ENCODE assay signal across 13 mouse cellular contexts in the genomic region with DNA sequence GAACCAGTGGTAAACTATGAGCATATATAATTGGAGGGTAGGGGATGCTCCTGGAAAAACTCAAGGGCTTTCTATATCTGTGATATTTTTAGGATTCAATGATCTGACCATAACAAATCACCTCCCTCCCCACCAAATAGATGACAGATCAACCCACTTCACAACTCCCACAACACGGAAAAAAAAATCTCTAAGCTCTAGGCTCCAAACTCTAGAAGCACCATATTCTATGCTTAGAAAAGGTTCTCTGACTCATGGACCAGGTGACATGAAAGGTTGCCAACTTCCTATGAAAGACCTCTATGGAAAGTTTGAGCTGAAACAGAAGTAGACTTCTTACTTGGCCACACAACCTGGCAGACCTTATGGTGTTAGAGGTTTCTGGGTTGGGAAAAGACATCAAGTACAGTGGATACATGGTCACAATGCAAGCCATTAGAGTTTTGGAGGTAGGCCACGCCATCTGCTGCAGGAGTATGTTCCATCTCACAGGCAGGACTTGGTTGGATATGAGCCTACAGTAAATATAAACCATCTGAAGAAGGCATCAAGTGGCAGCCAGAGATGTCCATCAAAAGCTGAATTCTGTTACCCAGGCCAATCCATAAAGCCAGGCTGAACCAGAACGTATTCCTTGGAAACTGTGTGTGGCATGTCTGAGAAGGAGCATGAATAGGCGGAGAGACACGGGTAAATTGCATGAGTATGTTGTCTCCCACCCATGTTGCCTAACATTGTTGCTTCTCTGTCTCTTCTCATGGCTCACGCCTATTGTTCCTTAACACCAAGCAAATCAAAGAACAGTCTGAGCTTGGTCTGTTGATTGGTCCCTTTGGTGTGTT.
DNase-seq lines count a peak whose midpoint lies in the region; ATAC-seq and TF ChIP-seq lines count a peak whose summit lies in the region.
"Had no signal": no experiment of that assay in that cellular context is flagged by ENCODE, and none has a peak within 500 bp of the region (broad histone marks: within the 10 kb centered on the region; RNA-seq: fewer than 3 reads in every experiment).

No protein-coding gene starts in this region.

- peak; percentile 14 for DNase-seq in embryonic facial prominence, embryonic 14.5 days (ENCODE audit: low spot score)
- DNase-seq in embryonic facial prominence, embryonic 10.5 days (ENCODE audit: low spot score), result no peak
- DNase-seq in right cerebral cortex, adult 18-20 months, result peak; percentile 56
- DNase-seq in right cerebral cortex, postnatal 14 days, result no peak
- DNase-seq in left cerebral cortex, adult 2 months (ENCODE audit: extremely low spot score in 1 of 2, low spot score in 2 of 2), result peak in 1 of 2 experiments; percentile 32
- no peak for DNase-seq in gastrocnemius, postnatal 36 days
- DNase-seq in hindbrain, postnatal 0 days (ENCODE audit: low spot score), result no peak
- DNase-seq: adrenal gland, postnatal 10 days; kidney, adult 2 months; liver; spleen, adult 18-20 months had no signal

- no peak for TF ChIP-seq CTCF in left cerebral cortex, adult 2 months (IDR thresholded peaks at IDR 0.05)
- no peak for TF ChIP-seq CTCF in hindbrain, postnatal 0 days (IDR thresholded peaks at IDR 0.05; ENCODE audit: low read depth)
- TF ChIP-seq CTCF in intestine, postnatal 0 days (IDR thresholded peaks at IDR 0.05; ENCODE audit: low read depth), result no peak

- no peaks in the 10 kb centered on the region for H3K4me1 ChIP-seq in embryonic facial prominence, embryonic 14.5 days (ENCODE audit: control insufficient read depth, insufficient read depth, low read length)
- no peaks in the 10 kb centered on the region for H3K4me1 ChIP-seq in embryonic facial prominence, embryonic 10.5 days
- no peaks in the 10 kb centered on the region for H3K4me1 ChIP-seq in hindbrain, postnatal 0 days (ENCODE audit: insufficient read depth, low read length)
- no peaks in the 10 kb centered on the region for H3K4me1 ChIP-seq in intestine, postnatal 0 days (replicated peaks; ENCODE audit: control insufficient read depth, insufficient read depth, low read length)

- no peaks in the 10 kb centered on the region for H3K36me3 ChIP-seq in embryonic facial prominence, embryonic 14.5 days (ENCODE audit: control insufficient read depth, insufficient read depth, low read length)
- H3K36me3 ChIP-seq in embryonic facial prominence, embryonic 10.5 days (replicated peaks), result no peaks in the 10 kb centered on the region
- no peaks in the 10 kb centered on the region for H3K36me3 ChIP-seq in hindbrain, postnatal 0 days (ENCODE audit: insufficient read depth, low read length)
- H3K36me3 ChIP-seq in intestine, postnatal 0 days (ENCODE audit: control insufficient read depth, insufficient read depth), result no peaks in the 10 kb centered on the region

- no peak overlapping the region for H3K27ac ChIP-seq in embryonic facial prominence, embryonic 14.5 days (replicated peaks; ENCODE audit: low read depth, low read length)
- no peak overlapping the region for H3K27ac ChIP-seq in embryonic facial prominence, embryonic 10.5 days (replicated peaks)
- H3K27ac ChIP-seq in left cerebral cortex, adult 2 months, result peak overlapping the region; percentile 32; the same call in 1 of the 2 replicates
- H3K27ac ChIP-seq in hindbrain, postnatal 0 days, result no peak overlapping the region
- no peak overlapping the region for H3K27ac ChIP-seq in intestine, postnatal 0 days (ENCODE audit: low read depth, low read length)

- H3K4me3 ChIP-seq in embryonic facial prominence, embryonic 14.5 days (ENCODE audit: low read depth, low read length), result no peak overlapping the region
- no peak overlapping the region for H3K4me3 ChIP-seq in embryonic facial prominence, embryonic 10.5 days
- no peak overlapping the region for H3K4me3 ChIP-seq in left cerebral cortex, adult 2 months
- H3K4me3 ChIP-seq in hindbrain, postnatal 0 days (ENCODE audit: low read length), result no peak overlapping the region
- no peak overlapping the region for H3K4me3 ChIP-seq in intestine, postnatal 0 days (ENCODE audit: low read depth, low read length)
- H3K4me3 ChIP-seq: myocyte had no signal

- no peak for ATAC-seq in embryonic facial prominence, embryonic 14.5 days (ENCODE audit: low read depth)
- no peak for ATAC-seq in hindbrain, postnatal 0 days
- no peak for ATAC-seq in intestine, postnatal 0 days

- H3K9me3 ChIP-seq in embryonic facial prominence, embryonic 14.5 days (ENCODE audit: control insufficient read depth, low read length), result no peaks in the 10 kb centered on the region
- H3K9me3 ChIP-seq in embryonic facial prominence, embryonic 10.5 days, result no peaks in the 10 kb centered on the region
- no peaks in the 10 kb centered on the region for H3K9me3 ChIP-seq in hindbrain, postnatal 0 days (ENCODE audit: low read length)
- H3K9me3 ChIP-seq in intestine, postnatal 0 days (ENCODE audit: control insufficient read depth), result no peaks in the 10 kb centered on the region

- H3K4me2 ChIP-seq in embryonic facial prominence, embryonic 14.5 days (ENCODE audit: low read depth, low read length), result no peak overlapping the region
- no peak overlapping the region for H3K4me2 ChIP-seq in hindbrain, postnatal 0 days (ENCODE audit: low read depth, low read length)
- H3K4me2 ChIP-seq in intestine, postnatal 0 days (replicated peaks; ENCODE audit: low read depth), result no peak overlapping the region

- intact Hi-C loops in left cerebral cortex, adult 2 months (cut with DNase I), result loop anchor here (1.0 to 5.0 kb wide), 2 partner anchors 506 to 647 kb away; no protein-coding TSS in a partner anchor
- intact Hi-C loops in gastrocnemius, postnatal 36 days (cut with DNase I), result no loop called here

- no peaks in the 10 kb centered on the region for H3K27me3 ChIP-seq in embryonic facial prominence, embryonic 14.5 days (replicated peaks; ENCODE audit: control insufficient read depth, insufficient read depth, low read length)
- no peaks in the 10 kb centered on the region for H3K27me3 ChIP-seq in embryonic facial prominence, embryonic 10.5 days (replicated peaks; ENCODE audit: low read depth, poor library complexity, severe bottlenecking)
- no peaks in the 10 kb centered on the region for H3K27me3 ChIP-seq in hindbrain, postnatal 0 days (ENCODE audit: insufficient read depth, low read length)
- H3K27me3 ChIP-seq in intestine, postnatal 0 days (replicated peaks; ENCODE audit: control insufficient read depth, insufficient read depth, low read length), result no peaks in the 10 kb centered on the region

- 78% methylated on average over 6 of the region's 6 CpGs for WGBS in embryonic facial prominence, embryonic 14.5 days
- WGBS in embryonic facial prominence, embryonic 10.5 days, result 83% methylated on average over 6 of the region's 6 CpGs
- WGBS in hindbrain, postnatal 0 days, result 79% methylated on average over 6 of the region's 6 CpGs
- 83% methylated on average over 6 of the region's 6 CpGs for WGBS in intestine, postnatal 0 days

- no peak overlapping the region for H3K9ac ChIP-seq in embryonic facial prominence, embryonic 14.5 days (ENCODE audit: low read depth, low read length)
- H3K9ac ChIP-seq in hindbrain, postnatal 0 days (replicated peaks; ENCODE audit: low read length), result no peak overlapping the region
- H3K9ac ChIP-seq in intestine, postnatal 0 days (ENCODE audit: low read depth, low read length), result no peak overlapping the region

Comparison
In these comparisons a context has a peak if more than half of its experiments do, and no peak if none do; other contexts are left out.
1. DNase-seq: peak in embryonic facial prominence, embryonic 14.5 days (single experiment) and right cerebral cortex, adult 18-20 months (single experiment); none in embryonic facial prominence, embryonic 10.5 days (single experiment), right cerebral cortex, postnatal 14 days (single experiment), gastrocnemius, postnatal 36 days (0 of 2) and hindbrain, postnatal 0 days (single experiment).